Mouse (Mus musculus) liver, adult 2 months (tissue): ENCODE results near the gene Plekhg2.

Experiments used
- CTCF ChIP-seq: fragments of 200-500 bp; IDR thresholded peaks from 2 replicates; pipeline ENCODE4 v1.5.1; 2011; ENCODE audit warnings: low read depth, low read length, control low read depth
- POLR2A ChIP-seq: fragments of 200-500 bp; IDR thresholded peaks from 2 replicates; pipeline ENCODE4 v1.6.1; 2011; ENCODE audit warnings: low read length, control low read depth; ENCODE audit not compliant: insufficient read depth; ENCODE audit errors: extremely low read depth

DNA sequence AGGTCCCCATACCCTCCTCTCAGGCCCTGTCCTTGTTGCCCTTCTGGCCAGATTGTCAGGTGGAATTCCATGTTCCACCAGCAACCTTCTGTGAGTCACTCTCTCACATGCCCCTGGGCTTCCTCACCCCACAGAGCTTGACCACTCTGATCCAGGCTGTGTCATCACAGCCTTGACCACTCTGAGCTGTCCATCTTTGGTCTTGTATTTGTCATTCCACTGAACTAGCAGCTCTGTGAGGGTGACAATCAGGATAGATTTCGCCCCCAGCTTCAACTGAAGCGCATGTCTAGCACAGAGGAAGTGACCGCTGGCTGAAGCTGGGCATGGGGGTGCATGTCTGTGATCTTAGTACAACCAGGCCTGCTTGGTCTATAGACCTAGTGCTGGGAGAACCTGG lies 17.9 kb upstream of the Plekhg2 start:
- TF ChIP-seq CTCF (no peak), POLR2A (no peak)
